In genomic region chr16:78375821-78376691, GRCm38 (mm10) we compare ENCODE assay signal across 8 mouse cellular contexts. TPM values are rescaled to one million over a fixed set of nuclear protein-coding genes. Genes with fewer than 3 reads are reported as not detected.
DNase-seq lines count a peak whose midpoint lies in the region; ATAC-seq and TF ChIP-seq lines count a peak whose summit lies in the region.

No protein-coding gene starts in this region.

- H3K4me1 ChIP-seq in embryonic facial prominence, embryonic 15.5 days: peaks cover 12% of the 10 kb centered on the region
- peaks cover 6 to 12% of the 10 kb centered on the region in 2 experiments; a peak in 3 of 4 replicates for H3K4me1 ChIP-seq in heart, embryonic 14.5 days (ENCODE audit: control insufficient read depth in 2 of 2, insufficient read depth in 2 of 2, low read length in 2 of 2)
- H3K4me1 ChIP-seq in kidney, postnatal 0 days (replicated peaks; ENCODE audit: insufficient read depth, low read length): peaks cover 4% of the 10 kb centered on the region; the same call in 1 of the 2 replicates
- H3K4me1 ChIP-seq in liver, postnatal 0 days (ENCODE audit: insufficient read depth): peaks cover 9% of the 10 kb centered on the region
- H3K4me1 ChIP-seq in neural tube, embryonic 11.5 days (ENCODE audit: control insufficient read depth, insufficient read depth, low read length): no peaks in the 10 kb centered on the region
- peaks cover 4% of the 10 kb centered on the region; the same call in 1 of the 2 replicates for H3K4me1 ChIP-seq in stomach, postnatal 0 days (replicated peaks; ENCODE audit: control insufficient read depth, insufficient read depth)

- peaks cover 6% of the 10 kb centered on the region; the same call in 1 of the 2 replicates for H3K36me3 ChIP-seq in embryonic facial prominence, embryonic 15.5 days
- peaks cover 17% of the 10 kb centered on the region for H3K36me3 ChIP-seq in heart, embryonic 14.5 days (ENCODE audit: control insufficient read depth, insufficient read depth, low read length)
- H3K36me3 ChIP-seq in kidney, postnatal 0 days (ENCODE audit: insufficient read depth, low read length): peaks cover 4% of the 10 kb centered on the region; the same call in 1 of the 2 replicates
- peaks cover 7% of the 10 kb centered on the region; the same call in 1 of the 2 replicates for H3K36me3 ChIP-seq in liver, postnatal 0 days (replicated peaks; ENCODE audit: insufficient read depth, low read length)
- no peaks in the 10 kb centered on the region for H3K36me3 ChIP-seq in neural tube, embryonic 11.5 days (ENCODE audit: control insufficient read depth, insufficient read depth, low read length)
- H3K36me3 ChIP-seq in stomach, postnatal 0 days (ENCODE audit: control insufficient read depth, insufficient read depth, low read length): no peaks in the 10 kb centered on the region

- DNase-seq in 3T3-L1 (ENCODE audit: low read depth, low spot score): peak; percentile 58
- DNase-seq in adrenal gland, adult 2 months: peak; percentile 75
- DNase-seq in kidney, postnatal 0 days (ENCODE audit: low spot score): peak; percentile 78
- peak; percentile 70 for DNase-seq in liver, postnatal 0 days
- DNase-seq in neural tube, embryonic 11.5 days (ENCODE audit: low spot score): peak; percentile 76
- peak; percentile 77 for DNase-seq in stomach, postnatal 0 days (ENCODE audit: low spot score)

- no peaks in the 10 kb centered on the region for H3K9me3 ChIP-seq in embryonic facial prominence, embryonic 15.5 days (replicated peaks)
- H3K9me3 ChIP-seq in heart, embryonic 14.5 days (ENCODE audit: control insufficient read depth, low read length): no peaks in the 10 kb centered on the region
- no peaks in the 10 kb centered on the region for H3K9me3 ChIP-seq in kidney, postnatal 0 days (replicated peaks; ENCODE audit: low read length)
- H3K9me3 ChIP-seq in liver, postnatal 0 days (ENCODE audit: low read length): no peaks in the 10 kb centered on the region
- H3K9me3 ChIP-seq in neural tube, embryonic 11.5 days (ENCODE audit: control insufficient read depth, low read length): no peaks in the 10 kb centered on the region
- no peaks in the 10 kb centered on the region for H3K9me3 ChIP-seq in stomach, postnatal 0 days (ENCODE audit: control insufficient read depth, low read length)

- H3K4me2 ChIP-seq in embryonic facial prominence, embryonic 15.5 days (replicated peaks): peak overlapping the region; percentile 77
- peak overlapping the region; percentile 74 for H3K4me2 ChIP-seq in heart, embryonic 14.5 days (ENCODE audit: low read length)
- peak overlapping the region; percentile 80 for H3K4me2 ChIP-seq in kidney, postnatal 0 days (ENCODE audit: low read length)
- H3K4me2 ChIP-seq in liver, postnatal 0 days (ENCODE audit: low read depth, low read length): peak overlapping the region; percentile 82
- peak overlapping the region; percentile 70 for H3K4me2 ChIP-seq in neural tube, embryonic 11.5 days (ENCODE audit: low read depth)
- peak overlapping the region; percentile 69 for H3K4me2 ChIP-seq in stomach, postnatal 0 days (replicated peaks; ENCODE audit: low read depth)

- WGBS in embryonic facial prominence, embryonic 15.5 days: under 1% methylated on average over 81 of the region's 100 CpGs
- under 1% methylated on average over 69 of the region's 100 CpGs for WGBS in heart, embryonic 14.5 days
- WGBS in kidney, postnatal 0 days: under 1% methylated on average over 63 of the region's 100 CpGs
- under 1% methylated on average over 56 of the region's 100 CpGs for WGBS in liver, postnatal 0 days (ENCODE audit: insufficient replicate concordance)
- under 1% methylated on average over 56 of the region's 100 CpGs for WGBS in neural tube, embryonic 11.5 days
- under 1% methylated on average over 60 of the region's 100 CpGs for WGBS in stomach, postnatal 0 days

- H3K27ac ChIP-seq in embryonic facial prominence, embryonic 15.5 days (replicated peaks): peak overlapping the region; percentile 89
- peak overlapping the region; percentile 73 to 81 for H3K27ac ChIP-seq in heart, embryonic 14.5 days (replicated peaks in 1 of 2; ENCODE audit: control insufficient read depth in 1 of 2, insufficient read depth in 1 of 2, low read depth in 2 of 2, low read length in 2 of 2)
- H3K27ac ChIP-seq in kidney, postnatal 0 days: peak overlapping the region; percentile 90
- H3K27ac ChIP-seq in liver, postnatal 0 days (ENCODE audit: low read depth): peak overlapping the region; percentile 58
- H3K27ac ChIP-seq in neural tube, embryonic 11.5 days (ENCODE audit: low read depth, low read length): peak overlapping the region; percentile 62
- H3K27ac ChIP-seq in stomach, postnatal 0 days (replicated peaks): peak overlapping the region; percentile 92

- ATAC-seq in embryonic facial prominence, embryonic 15.5 days (ENCODE audit: insufficient number of reproducible peaks, low FRiP score, low TSS enrichment, low read depth): peak; percentile 54
- peak; percentile 61 for ATAC-seq in heart, embryonic 14.5 days (ENCODE audit: insufficient number of reproducible peaks, insufficient read depth, low FRiP score, low read depth)
- peak; percentile 69 for ATAC-seq in kidney, postnatal 0 days (replicated peaks; ENCODE audit: low FRiP score, low read depth)
- peak; percentile 56 for ATAC-seq in liver, postnatal 0 days
- ATAC-seq in neural tube, embryonic 11.5 days (ENCODE audit: insufficient read depth, low FRiP score, low TSS enrichment): peak; percentile 73
- ATAC-seq in stomach, postnatal 0 days (ENCODE audit: low FRiP score, low TSS enrichment): peak; percentile 71

- H3K27me3 ChIP-seq in embryonic facial prominence, embryonic 15.5 days: no peaks in the 10 kb centered on the region
- H3K27me3 ChIP-seq in heart, embryonic 14.5 days (ENCODE audit: control insufficient read depth, insufficient read depth, low read length): no peaks in the 10 kb centered on the region
- H3K27me3 ChIP-seq in kidney, postnatal 0 days (ENCODE audit: insufficient read depth, low read length): no peaks in the 10 kb centered on the region
- no peaks in the 10 kb centered on the region for H3K27me3 ChIP-seq in liver, postnatal 0 days (ENCODE audit: insufficient read depth, low read length)
- no peaks in the 10 kb centered on the region for H3K27me3 ChIP-seq in neural tube, embryonic 11.5 days (ENCODE audit: control insufficient read depth, insufficient read depth, low read length)
- no peaks in the 10 kb centered on the region for H3K27me3 ChIP-seq in stomach, postnatal 0 days (ENCODE audit: control insufficient read depth, insufficient read depth, low read length)

- no peak for TF ChIP-seq EP300 in liver, postnatal 0 days (IDR thresholded peaks at IDR 0.05; ENCODE audit: low read depth)
- TF ChIP-seq EP300 in stomach, postnatal 0 days (optimal IDR thresholded peaks at IDR 0.05): no peak

- H3K9ac ChIP-seq in embryonic facial prominence, embryonic 15.5 days: peak overlapping the region; percentile 87
- H3K9ac ChIP-seq in heart, embryonic 14.5 days (ENCODE audit: low read length): peak overlapping the region; percentile 97
- H3K9ac ChIP-seq in kidney, postnatal 0 days (ENCODE audit: low read depth, low read length): peak overlapping the region; percentile 98
- H3K9ac ChIP-seq in liver, postnatal 0 days (replicated peaks): peak overlapping the region; percentile 94
- peak overlapping the region; percentile 95 for H3K9ac ChIP-seq in neural tube, embryonic 11.5 days (ENCODE audit: low read length)
- peak overlapping the region; percentile 96 for H3K9ac ChIP-seq in stomach, postnatal 0 days (ENCODE audit: low read length)

- H3K4me3 ChIP-seq in embryonic facial prominence, embryonic 15.5 days (replicated peaks): peak overlapping the region; percentile 81
- peak overlapping the region; percentile 92 to 99 for H3K4me3 ChIP-seq in heart, embryonic 14.5 days (ENCODE audit: control insufficient read depth in 1 of 2, insufficient read depth in 1 of 2, low read depth in 1 of 2, low read length in 2 of 2)
- peak overlapping the region; percentile 89 for H3K4me3 ChIP-seq in kidney, postnatal 0 days (replicated peaks; ENCODE audit: low read depth, low read length)
- peak overlapping the region; percentile 95 for H3K4me3 ChIP-seq in liver, postnatal 0 days (ENCODE audit: low read depth, low read length)
- H3K4me3 ChIP-seq in neural tube, embryonic 11.5 days (ENCODE audit: low read depth, low read length): peak overlapping the region; percentile 85
- H3K4me3 ChIP-seq in stomach, postnatal 0 days (ENCODE audit: low read depth, low read length): peak overlapping the region; percentile 89

- TF ChIP-seq CTCF in kidney, postnatal 0 days (IDR thresholded peaks at IDR 0.05; ENCODE audit: low read depth): no peak
- TF ChIP-seq CTCF in liver, postnatal 0 days (IDR thresholded peaks at IDR 0.05; ENCODE audit: low read depth): no peak
- TF ChIP-seq CTCF in stomach, postnatal 0 days (IDR thresholded peaks at IDR 0.05; ENCODE audit: low read depth): no peak

RNA-seq across cellular contexts. Expression of gene Btg3, which starts 0.9 kb away (rescaled TPM):
- total RNA-seq in adrenal gland, adult 2 months (2021): 10 to 100 TPM; 28.4 to 33.6 TPM
- 0.95 and 1.1 TPM in 2 replicates for polyA plus RNA-seq in adrenal gland, adult 2 months (2012; rRNA removed)
- polyA plus RNA-seq in embryonic facial prominence, embryonic 15.5 days (2015; fragmentation: Nextera tagmentation; extraction: Ambion mirVana): 67.0 and 70.9 TPM in 2 replicates
- 75.7 and 78.5 TPM in 2 replicates for polyA plus RNA-seq in heart, embryonic 14.5 days (2014; fragmentation: Nextera tagmentation; extraction: Ambion mirVana)
- polyA plus RNA-seq in kidney, postnatal 0 days (2015; fragmentation: Nextera tagmentation; extraction: Ambion mirVana): 62.9 and 65.0 TPM in 2 replicates
- polyA plus RNA-seq in liver, postnatal 0 days (2015; fragmentation: Nextera tagmentation; extraction: Ambion mirVana): 20.5 and 21.7 TPM in 2 replicates
- polyA plus RNA-seq in neural tube, embryonic 11.5 days (2014; fragmentation: Nextera tagmentation; extraction: Ambion mirVana): 40.3 and 45.1 TPM in 2 replicates
- 50.4 and 53.5 TPM in 2 replicates for polyA plus RNA-seq in stomach, postnatal 0 days (2015; fragmentation: Nextera tagmentation; extraction: Ambion mirVana)

Comparison
In these comparisons a context has a peak if more than half of its experiments do, and no peak if none do; other contexts are left out.
1. Peak in every context shown above with its lines: DNase-seq, ATAC-seq, H3K4me3 ChIP-seq and H3K27ac ChIP-seq.
2. RNA of gene Btg3, which starts 0.9 kb away (polyA plus RNA-seq): 75.7 to 78.5 TPM in heart, embryonic 14.5 days, 67.0 to 70.9 TPM in embryonic facial prominence, embryonic 15.5 days, 62.9 to 65.0 TPM in kidney, postnatal 0 days, 50.4 to 53.5 TPM in stomach, postnatal 0 days, 40.3 to 45.1 TPM in neural tube, embryonic 11.5 days and 20.5 to 21.7 TPM in liver, postnatal 0 days; 0.95 to 1.1 TPM in adrenal gland, adult 2 months; every median in the first group is over 10 times any median in the second.